Mouse (Mus musculus) thymus, adult 2 months (tissue): ENCODE results near the gene Gstz1. TPM values are rescaled to one million over a fixed set of nuclear protein-coding genes. Genes with fewer than 3 reads are reported as not detected.

Experiments used
- DNase-seq: peaks from one replicate; pipeline ENCODE4 v3.0.0; 2021
- H3K27ac ChIP-seq: fragments of 200-500 bp; 2 replicates; pipeline ENCODE4 v1.5.1; 2012; ENCODE audit warnings: low read length, control low read depth; ENCODE audit not compliant: control insufficient read depth, insufficient read depth
- H3K27me3 ChIP-seq: fragments of 200-500 bp; 2 replicates; pipeline ENCODE4 v1.6.1; 2012; ENCODE audit warnings: mild to moderate bottlenecking, low read length, moderate library complexity, mixed read lengths; ENCODE audit not compliant: control insufficient read depth, insufficient read depth
- H3K36me3 ChIP-seq: fragments of 200-500 bp; 2 replicates; pipeline ENCODE4 v1.6.1; 2012; ENCODE audit warnings: mild to moderate bottlenecking, low read length, moderate library complexity; ENCODE audit not compliant: control insufficient read depth, insufficient read depth
- H3K4me1 ChIP-seq: fragments of 200-500 bp; replicated peaks from 2 replicates; pipeline ENCODE4 v1.6.1; 2012; ENCODE audit warnings: low read length; ENCODE audit not compliant: control insufficient read depth, insufficient read depth
- H3K4me3 ChIP-seq: fragments of 200-500 bp; 2 replicates; pipeline ENCODE4 v1.5.1; 2012; ENCODE audit warnings: mild to moderate bottlenecking, low read length, control low read depth, moderate library complexity; ENCODE audit not compliant: control insufficient read depth, insufficient read depth
- CTCF ChIP-seq: fragments of 200-500 bp; IDR thresholded peaks from 2 replicates; pipeline ENCODE4 v1.5.1; 2012; ENCODE audit warnings: mild to moderate bottlenecking, control low read depth, low read length, moderate library complexity, borderline replicate concordance; ENCODE audit not compliant: control insufficient read depth, poor library complexity, insufficient read depth; ENCODE audit errors: extremely low read depth
- POLR2A ChIP-seq: fragments of 200-500 bp; IDR thresholded peaks from 2 replicates; pipeline ENCODE4 v1.6.1; 2012; ENCODE audit warnings: mild to moderate bottlenecking, low read length, control low read depth, moderate library complexity; ENCODE audit not compliant: control insufficient read depth, poor library complexity, insufficient read depth; ENCODE audit errors: extremely low read depth
- WGBS: fragments of 180-500 bp; shearing (Covaris S2); methylation state at CpG from one replicate; pipeline ENCODE4 v1.1.7; 2018; 5-methylcytosine and 5-hydroxymethylcytosine counted together
- polyA plus RNA-seq: library from polyadenylated mRNA; depleted of rRNA; stranded (reverse); fragments of >200 nt; gene quantifications from 2 replicates; pipeline ENCODE4 v1.2.3, GENCODE M21; 2012

Gene Gstz1
- polyA plus RNA-seq, 1 experiment: 46.9 TPM

GRCm38 (mm10) chr12:87177631-87178030, 30.7 kb downstream of the Gstz1 start:
- H3K4me3 ChIP-seq: no peak overlapping the region
- no peak overlapping the region for H3K27ac ChIP-seq
- no peak for DNase-seq
- no peak for TF ChIP-seq CTCF
- no peak for TF ChIP-seq POLR2A
- H3K36me3 ChIP-seq: no peaks in the 10 kb centered on the region
- no peaks in the 10 kb centered on the region for H3K27me3 ChIP-seq
- 97% methylated on average over 4 of the region's 4 CpGs for WGBS
- H3K4me1 ChIP-seq: no peaks in the 10 kb centered on the region

GRCm38 (mm10) chr12:87193008-87193407, 46.0 kb downstream of the Gstz1 start:
- no peak for DNase-seq

GRCm38 (mm10) chr12:87195069-87195468, 48.1 kb downstream of the Gstz1 start:
- no peak overlapping the region for H3K4me3 ChIP-seq
- no peak for DNase-seq
- peaks cover 7% of the 10 kb centered on the region for H3K4me1 ChIP-seq
- no peaks in the 10 kb centered on the region for H3K27me3 ChIP-seq
- 100% methylated on average over 1 of the region's 1 CpGs for WGBS
- TF ChIP-seq POLR2A (no peak), CTCF (no peak)
- H3K36me3 ChIP-seq: no peaks in the 10 kb centered on the region
- no peak overlapping the region for H3K27ac ChIP-seq

More at GRCm38 (mm10) chr12:87193008-87193407, 46.0 kb downstream of the Gstz1 start:
- TF ChIP-seq POLR2A: no peak
- TF ChIP-seq CTCF: no peak
- Histone ChIP-seq H3K27me3 (no peaks in the 10 kb centered on the region), H3K36me3 (no peaks in the 10 kb centered on the region), H3K4me3 (no peak overlapping the region), H3K4me1 (peaks cover 2% of the 10 kb centered on the region; the same call in 1 of the 2 replicates), H3K27ac (no peak overlapping the region)
- WGBS: 38% methylated on average over 3 of the region's 3 CpGs

GRCm38 (mm10) chr12:87196310-87196709, 49.3 kb downstream of the Gstz1 start:
- Histone ChIP-seq H3K27me3 (no peaks in the 10 kb centered on the region), H3K36me3 (no peaks in the 10 kb centered on the region), H3K4me1 (peaks cover 9% of the 10 kb centered on the region), H3K27ac (no peak overlapping the region), H3K4me3 (no peak overlapping the region)
- DNase-seq: no peak
- TF ChIP-seq POLR2A (no peak), CTCF (no peak)

GRCm38 (mm10) chr12:87198792-87199191, 51.8 kb downstream of the Gstz1 start:
- no peak overlapping the region for H3K27ac ChIP-seq
- 65% methylated on average over 6 of the region's 6 CpGs for WGBS
- TF ChIP-seq POLR2A (no peak), CTCF (no peak)
- peaks cover 7% of the 10 kb centered on the region for H3K4me1 ChIP-seq
- H3K4me3 ChIP-seq: no peak overlapping the region
- DNase-seq: no peak
- H3K36me3 ChIP-seq: no peaks in the 10 kb centered on the region
- H3K27me3 ChIP-seq: no peaks in the 10 kb centered on the region

- H3K4me3 ChIP-seq: peak within 1 kb of the TSS; percentile 85
- peak; percentile 74 for DNase-seq
- peaks cover 7% of the 10 kb centered on the region for H3K4me1 ChIP-seq
- H3K36me3 ChIP-seq: no peaks in the 10 kb centered on the region
- WGBS: 1% methylated on average over 38 of the region's 38 CpGs
- H3K27ac ChIP-seq: no peak within 1 kb of the TSS
- TF ChIP-seq CTCF (no peak), POLR2A (no peak)
- no peaks in the 10 kb centered on the region for H3K27me3 ChIP-seq
These were observed 52.4 kb downstream of the Gstz1 start, which contains the start of gene Samd15 for GRCm38 (mm10) chr12:87199206-87199972. Samd15 (plus strand) TSS chr12:87199723.

- Histone ChIP-seq H3K4me3 (peak within 1 kb of the TSS; percentile 85), H3K27ac (no peak within 1 kb of the TSS), H3K4me1 (peaks cover 7% of the 10 kb centered on the region), H3K36me3 (no peaks in the 10 kb centered on the region), H3K27me3 (no peaks in the 10 kb centered on the region)
- DNase-seq: peak; percentile 87
- TF ChIP-seq CTCF (no peak), POLR2A (no peak)
- 1% methylated on average over 70 of the region's 70 CpGs for WGBS
These were observed 53.1 kb downstream of the Gstz1 start, which contains the start of gene Tmed8 for GRCm38 (mm10) chr12:87199973-87200586. Tmed8 (minus strand) TSS chr12:87200454.
